Mouse (Mus musculus) right cerebral cortex, postnatal 25 days (tissue): ENCODE results near the gene Lum.

ENCODE experiments used
- DNase-seq: peaks from one replicate; pipeline ENCODE4 v3.0.0; 2022

The Lum gene

DNA sequence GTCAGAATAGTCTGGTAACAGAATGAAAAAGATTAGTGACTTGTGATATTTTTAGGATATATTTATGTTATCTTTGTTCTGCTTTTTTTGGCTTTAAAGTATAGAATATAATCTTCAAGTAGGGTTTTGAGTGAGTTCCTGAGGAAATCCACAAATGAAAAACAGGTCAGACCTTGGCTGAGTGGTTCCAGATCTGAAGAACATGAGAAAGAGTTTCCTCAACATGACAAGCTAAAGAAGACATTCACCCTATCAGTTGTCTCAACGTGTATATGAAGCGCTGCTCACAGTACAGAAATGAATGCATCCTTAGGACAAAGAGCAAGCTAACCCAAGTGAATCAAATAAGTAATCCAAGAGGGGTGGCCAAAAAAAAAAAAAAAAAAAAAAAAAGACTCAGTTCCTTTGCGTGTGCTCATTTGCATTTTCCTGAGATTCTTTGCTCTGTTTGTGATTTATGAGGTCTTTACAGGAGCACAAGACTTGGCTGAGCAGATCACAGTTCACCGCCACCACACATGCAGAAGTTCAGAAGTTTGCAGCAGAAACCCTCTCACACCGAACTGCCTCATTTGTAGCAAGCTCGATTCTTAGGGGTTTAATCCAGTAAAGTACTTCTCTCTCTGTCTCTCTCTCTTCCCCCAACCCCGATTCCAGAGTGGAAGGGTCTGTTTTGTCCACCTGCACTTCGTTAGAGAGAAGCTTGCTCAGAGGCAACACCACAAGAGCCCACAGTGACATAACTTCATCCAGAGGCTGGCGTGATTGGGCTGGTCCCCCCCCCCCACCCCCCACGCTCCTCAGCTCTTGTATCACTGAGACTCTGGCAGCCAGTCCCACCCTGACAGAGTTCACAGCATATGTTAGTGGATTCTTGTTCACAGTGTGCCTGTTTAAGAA is at the start of gene Lum:
Gene Lum, plus strand, starts transcription at position 172 of the 900 bp plus-strand sequence.
- DNase-seq = no peak

DNA sequence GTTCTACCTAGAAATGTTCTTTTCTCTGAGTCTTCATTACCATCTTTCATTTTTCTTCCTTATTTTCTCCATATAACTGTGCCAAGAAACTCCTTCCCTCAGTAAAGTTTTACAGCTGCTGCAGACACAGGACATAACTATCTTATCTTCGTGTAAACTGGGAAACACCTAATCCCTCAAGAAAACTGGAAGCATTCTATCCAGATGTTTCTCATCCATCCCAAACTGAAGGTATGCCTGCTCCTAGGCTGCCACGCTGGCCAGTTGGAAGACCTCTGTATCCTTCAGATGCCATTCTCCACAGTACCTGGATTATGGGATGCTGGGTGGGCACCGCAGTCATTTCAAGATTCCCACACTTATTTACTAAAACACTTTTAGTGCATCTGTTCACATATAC is 41.6 kb upstream of the Lum start:
- DNase-seq = no peak

DNA sequence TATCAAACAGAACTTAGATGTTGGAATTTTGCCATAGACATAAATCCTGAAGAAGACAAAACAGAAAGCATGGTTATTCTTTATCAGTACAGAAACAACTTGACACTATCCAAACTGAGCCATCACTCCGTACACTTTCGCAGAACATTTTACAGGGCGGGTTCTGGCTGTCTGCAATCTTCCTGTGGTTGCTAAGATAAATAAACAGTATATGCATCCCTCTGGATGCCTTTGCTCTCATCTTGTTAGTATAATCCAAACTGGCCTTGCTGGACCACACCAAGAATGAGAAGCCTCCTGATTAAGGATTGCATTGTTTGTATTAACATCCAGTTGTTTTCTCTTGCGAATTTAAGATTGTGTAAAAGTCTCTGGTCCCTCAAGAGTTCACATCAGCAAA is 29.2 kb upstream of the Lum start:
- no peak for DNase-seq

DNA sequence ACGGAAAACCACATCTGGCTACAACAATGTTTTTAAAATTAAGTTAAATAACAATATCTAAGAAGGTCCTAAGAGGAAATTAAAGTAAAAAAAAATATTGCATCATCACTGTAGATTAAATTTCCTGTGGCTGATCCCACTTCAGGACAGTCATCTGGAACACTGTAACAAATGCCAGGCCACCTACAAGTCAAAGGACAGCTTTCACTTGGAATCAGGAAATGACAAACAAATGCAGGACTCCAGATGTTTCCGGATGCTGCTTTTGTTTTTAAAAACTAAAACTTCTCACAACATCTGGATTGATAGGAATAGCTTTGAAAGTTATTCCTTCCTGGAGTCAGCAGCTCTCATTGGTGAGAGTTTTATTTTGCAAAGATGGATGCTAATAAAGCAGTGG is 28.0 kb upstream of the Lum start:
- no peak for DNase-seq

DNA sequence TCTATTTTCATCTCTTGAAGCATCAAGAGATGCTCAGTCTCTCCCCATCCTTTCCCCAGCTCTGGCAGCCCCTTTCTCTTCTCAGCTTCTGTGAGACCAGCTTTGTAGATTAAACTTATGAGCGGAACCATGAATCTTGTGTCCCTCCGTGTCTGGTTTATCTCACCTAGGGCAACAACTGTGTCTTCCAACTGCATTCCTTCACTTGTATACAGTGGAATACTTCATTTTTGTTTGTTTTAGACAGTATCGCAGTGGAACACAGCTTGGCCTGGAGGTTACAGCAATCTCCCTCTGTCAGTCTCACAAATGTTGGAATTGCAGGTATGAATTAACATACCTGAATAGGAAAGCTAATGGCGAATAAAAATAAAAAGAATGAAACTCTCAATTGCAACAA is 26.7 kb upstream of the Lum start:
- DNase-seq = no peak

DNA sequence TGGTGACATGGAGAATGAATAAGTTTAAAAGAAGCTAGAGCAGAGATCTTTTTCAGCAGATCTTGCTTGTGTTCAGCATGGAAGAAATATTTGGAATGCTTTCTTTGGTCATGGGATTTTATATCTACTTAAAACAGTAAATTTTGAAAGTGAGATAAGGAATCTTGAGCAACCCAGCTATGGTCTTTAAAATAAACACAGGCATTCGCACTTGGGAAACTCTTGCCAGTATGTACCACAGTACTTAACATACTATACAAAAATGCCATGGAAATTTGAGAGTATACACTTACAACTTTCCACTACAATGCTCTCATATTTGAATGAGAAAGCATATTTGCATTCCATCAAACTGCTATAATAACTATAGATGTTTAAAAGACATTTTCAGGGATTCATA is 17.2 kb upstream of the Lum start:
- DNase-seq = no peak

DNA sequence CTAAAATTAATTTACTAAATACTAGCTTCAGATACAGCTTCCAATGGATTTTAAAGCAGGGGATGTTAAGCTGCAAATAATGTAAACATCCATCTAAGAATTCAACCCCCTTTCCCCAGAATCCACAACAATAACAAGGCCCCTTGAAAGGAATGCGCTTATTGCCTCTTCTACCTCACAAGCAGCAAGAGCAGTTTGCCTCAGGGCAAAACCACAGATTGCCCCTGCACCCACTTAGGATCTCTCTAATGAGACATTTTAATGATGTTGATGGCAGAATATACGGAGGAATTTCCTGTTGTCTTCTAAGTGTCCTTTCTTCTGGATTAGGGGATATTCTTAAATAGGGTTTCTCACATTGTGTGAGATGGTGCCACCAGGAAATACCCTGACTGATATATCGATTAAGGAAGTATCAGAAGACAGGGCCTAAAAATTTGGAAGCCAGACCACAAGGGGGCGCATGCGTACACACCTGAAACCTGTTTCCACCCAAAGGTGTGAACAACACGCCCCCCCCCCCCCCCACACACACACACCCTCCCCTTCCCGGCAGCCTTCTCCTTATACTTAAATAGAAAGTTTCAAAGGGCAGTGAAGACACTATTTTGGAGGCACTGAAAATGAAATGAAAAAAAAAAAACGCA is 2.7 kb downstream of the Lum start:
- DNase-seq = no peak

DNA sequence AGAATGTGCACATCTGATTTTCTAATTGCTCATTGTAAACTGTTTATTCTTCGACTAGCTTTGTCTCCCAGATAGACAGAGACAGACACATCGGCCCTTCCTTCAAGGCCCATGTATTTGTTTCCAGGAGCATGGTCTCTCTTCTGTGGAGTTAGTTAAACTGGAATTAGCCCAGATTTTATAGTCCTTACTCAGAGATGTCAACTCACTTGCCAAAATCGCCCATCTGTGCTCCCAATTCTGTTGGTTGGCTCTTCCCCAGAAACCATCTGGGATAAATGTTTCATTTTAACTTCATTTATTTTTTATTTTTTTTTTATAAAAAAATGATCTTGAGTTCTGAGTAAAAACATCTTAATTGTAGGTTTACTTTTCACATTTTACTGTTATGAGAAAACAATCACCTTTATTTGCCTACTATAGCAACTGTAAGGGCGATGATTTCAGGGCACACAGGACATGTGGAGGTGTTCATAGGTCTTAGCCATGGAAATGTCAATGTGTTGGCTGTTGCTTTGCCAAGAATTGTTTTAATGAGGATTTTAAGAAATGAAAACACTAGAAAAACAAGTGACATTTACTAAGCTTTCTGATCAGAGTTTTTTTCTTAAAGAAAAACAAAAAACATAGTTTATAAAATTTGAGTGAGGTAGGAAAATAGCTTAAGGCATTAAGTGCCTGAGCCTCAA is 17.8 kb downstream of the Lum start:
- peak; percentile 20 for DNase-seq

DNA sequence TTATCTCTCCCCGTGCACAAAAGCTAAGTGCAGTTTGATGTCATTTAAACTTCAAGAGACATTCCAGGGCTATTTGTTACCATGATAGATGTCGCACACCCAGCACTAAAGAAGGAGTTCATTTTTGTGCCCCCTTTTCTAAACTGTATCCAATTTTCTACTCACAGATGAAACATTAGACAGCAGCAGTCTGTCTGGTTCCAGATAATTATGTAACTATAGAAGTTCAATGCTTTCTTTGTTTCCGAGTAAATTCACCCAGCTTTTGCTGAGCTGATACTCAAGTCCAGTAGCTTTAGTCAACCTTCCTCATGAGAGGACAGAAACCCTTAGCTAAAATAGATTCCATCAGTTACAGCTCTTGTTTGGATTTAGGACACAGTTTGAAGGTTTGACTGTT is 19.2 kb downstream of the Lum start:
- DNase-seq = no peak

DNA sequence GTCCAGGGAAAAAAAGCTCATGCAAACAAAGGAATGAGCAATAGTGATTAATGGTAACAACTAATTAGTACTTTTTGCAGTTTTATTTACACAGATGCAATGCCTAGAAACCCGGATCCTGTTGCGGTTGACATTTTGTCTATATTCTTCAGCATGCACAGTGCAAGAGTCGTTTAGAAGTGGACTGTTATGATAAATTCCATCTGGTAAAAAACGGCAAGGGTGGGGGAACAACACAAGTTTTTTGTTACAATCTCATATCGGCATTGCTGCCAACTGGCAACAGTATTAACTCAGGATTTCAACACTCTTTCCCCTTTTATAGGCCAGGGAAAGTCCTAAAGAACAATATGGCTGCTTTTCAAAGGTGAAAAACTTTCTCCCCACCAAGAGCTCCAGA is 22.2 kb downstream of the Lum start:
- no peak for DNase-seq

DNA sequence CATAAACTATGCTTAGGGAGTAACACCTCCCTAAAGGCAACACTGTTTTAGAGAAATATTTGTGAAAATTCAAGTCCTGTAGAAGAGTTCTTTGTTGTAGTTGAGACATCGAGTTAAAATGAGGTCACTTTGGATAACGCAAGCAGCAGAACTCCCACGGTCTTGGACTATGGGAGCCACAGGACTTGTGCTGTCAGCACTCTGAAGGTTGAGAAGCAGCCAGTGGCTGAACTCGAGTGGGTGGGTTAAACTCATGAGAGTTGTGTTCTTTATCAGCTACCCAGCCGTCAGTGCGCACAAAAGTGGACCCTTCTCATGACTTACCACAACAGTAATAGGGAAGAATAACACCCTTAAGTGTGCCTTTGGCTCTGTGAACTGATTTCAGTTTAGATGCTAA is 24.6 kb downstream of the Lum start:
- no peak for DNase-seq

DNA sequence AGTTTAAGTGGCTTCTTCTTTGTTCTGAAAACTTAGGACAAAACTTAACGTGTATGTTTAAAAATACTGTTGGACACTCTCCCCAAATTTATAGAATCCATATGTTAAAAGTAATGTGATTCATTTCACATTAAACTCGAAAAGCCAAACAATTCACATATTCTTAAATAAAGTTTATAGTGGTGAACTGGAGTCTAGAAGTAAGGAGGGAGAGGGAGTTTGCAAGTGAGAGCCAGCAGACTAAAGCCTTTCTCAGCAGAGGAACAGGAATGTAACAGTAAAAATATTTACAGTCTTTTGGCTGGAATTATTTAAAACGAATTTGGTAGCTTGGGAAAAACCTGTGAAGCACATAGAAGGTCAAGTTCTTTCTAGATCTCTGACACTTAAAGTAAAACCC is 26.1 kb downstream of the Lum start:
- no peak for DNase-seq

DNA sequence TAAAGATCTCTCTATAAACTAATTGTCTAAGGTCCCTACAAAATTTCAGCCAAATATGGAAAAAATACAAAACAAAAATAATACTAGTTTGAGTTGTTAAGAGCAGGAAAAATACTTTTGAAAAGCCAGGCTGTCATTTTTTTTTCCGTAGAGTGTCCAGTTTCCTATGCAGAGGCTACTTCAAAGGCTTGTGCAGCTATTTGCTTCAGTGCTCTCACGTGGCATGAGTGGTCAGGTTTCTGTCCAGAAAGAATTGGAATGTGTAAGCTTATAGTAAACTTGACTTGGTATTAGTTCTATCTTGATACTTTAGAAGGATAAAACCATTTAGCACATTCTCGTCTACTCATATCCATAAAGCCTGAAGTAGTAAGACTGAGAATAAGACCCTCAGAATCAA is 26.8 kb downstream of the Lum start:
- DNase-seq = no peak

DNA sequence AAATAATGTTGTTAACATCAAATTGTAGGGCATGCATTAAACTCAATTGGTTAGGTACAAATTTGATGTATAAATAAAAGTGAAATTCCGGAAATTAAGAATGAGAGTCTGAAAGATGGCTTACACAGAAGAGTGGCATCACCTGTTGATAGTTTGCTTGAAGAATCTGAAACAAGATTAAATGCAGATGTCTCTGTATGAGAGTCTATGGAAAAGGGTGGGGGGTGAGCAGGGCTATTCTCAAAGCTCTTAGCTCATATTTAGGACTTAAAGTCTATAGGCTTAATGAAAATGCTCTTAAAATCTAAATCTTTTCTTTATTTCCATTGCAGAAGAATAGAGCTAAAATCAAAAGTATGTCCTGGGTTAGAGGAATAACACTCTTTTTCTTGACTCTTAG is 30.8 kb downstream of the Lum start:
- no peak for DNase-seq

DNA sequence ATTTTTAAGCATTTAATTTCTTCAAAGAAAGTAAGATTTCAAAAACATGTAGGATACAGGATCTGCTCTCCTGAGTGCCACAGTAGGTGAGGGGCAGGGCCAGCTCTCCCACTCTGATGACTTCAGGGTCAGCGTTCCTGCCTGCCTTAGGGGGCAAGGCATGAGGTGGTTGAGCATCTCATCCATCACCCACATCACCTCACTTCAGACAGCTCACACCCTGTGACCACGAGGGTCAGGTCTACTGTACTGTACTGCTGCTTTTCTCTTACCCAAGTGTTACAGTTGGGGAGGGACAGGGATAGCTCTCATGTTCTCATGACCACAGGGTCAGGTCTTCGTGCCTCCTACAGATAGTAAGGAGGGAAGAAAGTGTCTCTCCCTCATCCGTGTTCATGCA is 36.8 kb downstream of the Lum start:
- no peak for DNase-seq

DNA sequence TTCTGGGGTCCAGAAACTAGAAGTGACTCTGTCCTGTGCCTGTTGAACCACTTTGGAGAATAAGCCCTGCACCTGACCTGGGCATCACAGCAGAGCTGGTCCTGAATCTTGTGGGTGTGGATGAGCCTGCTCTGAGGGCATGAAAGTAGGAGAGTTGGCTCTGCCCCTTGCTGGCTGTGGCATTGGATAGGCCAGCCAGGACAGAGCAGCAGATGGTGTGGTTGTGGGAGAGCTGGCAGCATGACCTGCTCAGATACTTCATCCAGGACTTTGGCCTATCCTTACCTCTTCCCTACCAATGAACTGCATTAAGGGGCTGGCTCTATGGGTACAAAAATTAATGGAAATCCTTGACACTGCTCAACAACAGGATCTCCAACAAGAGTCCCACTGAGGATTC is 38.3 kb downstream of the Lum start:
- no peak for DNase-seq

DNA sequence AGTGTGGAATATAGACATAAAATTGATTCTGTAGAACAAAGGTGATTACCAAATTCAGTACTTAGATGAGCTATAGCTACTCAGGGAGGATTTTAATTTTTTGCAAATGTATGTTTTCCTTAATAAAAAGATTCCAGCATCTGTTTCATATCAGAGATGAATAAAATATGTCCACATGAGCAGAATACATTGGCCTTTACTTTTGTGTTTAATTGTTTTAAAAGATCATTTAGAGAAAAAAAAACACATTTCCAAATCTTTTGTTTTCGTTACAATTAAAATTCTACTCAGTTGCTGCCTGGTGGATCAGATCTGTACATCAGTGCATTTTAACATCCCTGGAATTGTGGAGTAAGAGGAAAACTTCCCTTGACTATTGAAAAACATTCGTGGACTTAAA is 41.7 kb downstream of the Lum start, which contains the start of gene Kera:
Gene Kera, plus strand, starts transcription at position 301 of the 400 bp plus-strand sequence.
- no peak for DNase-seq
